Mouse (Mus musculus) neural tube, embryonic 14.5 days (tissue): Measurements from ENCODE around the gene Cd68. TPM values are rescaled to one million over a fixed set of nuclear protein-coding genes. Genes with fewer than 3 reads are reported as not detected.
"Not testable (repeated sequence)": the region's sequence is repeated elsewhere in the genome, so short reads cannot be mapped to it uniquely, and the experiment has no call there.

ENCODE experiments used
- ATAC-seq: fragments of 200-750 bp; cut with Nextera tagmentation; 2 replicates; pipeline ENCODE4 v1.8.0; 2017; ENCODE audit warnings: low read depth, mild to moderate bottlenecking, moderate TSS enrichment, moderate library complexity
- H3K27ac ChIP-seq: fragments of 300-500 bp; sonication (generic); 2 replicates; pipeline ENCODE4 v1.5.1; 2014; ENCODE audit warnings: low read depth, mild to moderate bottlenecking, control low read depth, low read length, moderate library complexity, mixed read lengths
- H3K27me3 ChIP-seq: fragments of 300-500 bp; sonication (generic); 2 replicates; pipeline ENCODE4 v1.6.1; 2014; ENCODE audit warnings: low read length; ENCODE audit not compliant: control insufficient read depth, insufficient read depth
- H3K36me3 ChIP-seq: fragments of 300-500 bp; sonication (generic); 2 replicates; pipeline ENCODE4 v1.6.1; 2014; ENCODE audit warnings: low read length, mixed read lengths; ENCODE audit not compliant: control insufficient read depth, insufficient read depth
- H3K4me1 ChIP-seq: fragments of 300-500 bp; sonication (generic); 2 replicates; pipeline ENCODE4 v1.6.1; 2014; ENCODE audit warnings: low read length; ENCODE audit not compliant: control insufficient read depth, insufficient read depth
- H3K4me2 ChIP-seq: fragments of 300-500 bp; sonication (generic); 2 replicates; pipeline ENCODE4 v1.6.1; 2014; ENCODE audit warnings: mild to moderate bottlenecking, low read depth, low read length, control low read depth
- H3K4me3 ChIP-seq: fragments of 300-500 bp; sonication (generic); 2 replicates; pipeline ENCODE4 v1.5.1; 2014; ENCODE audit warnings: low read depth, low read length, control low read depth, mixed read lengths
- H3K9ac ChIP-seq: fragments of 300-500 bp; sonication (generic); replicated peaks from 2 replicates; pipeline ENCODE4 v1.6.1; 2014; ENCODE audit warnings: low read depth, mild to moderate bottlenecking, control low read depth, low read length, mixed read lengths
- H3K9me3 ChIP-seq: fragments of 300-500 bp; sonication (generic); 2 replicates; pipeline ENCODE4 v1.6.1; 2016; ENCODE audit warnings: low read length; ENCODE audit not compliant: control insufficient read depth
- WGBS: fragments of 180-500 bp; shearing (Covaris S2); extraction: QIAGEN DNeasy Blood & Tissue Kit; methylation state at CpG from one replicate; pipeline ENCODE4 v1.1.7; 2014; 5-methylcytosine and 5-hydroxymethylcytosine counted together
- polyA plus RNA-seq: library from polyadenylated mRNA; unstranded; fragments of >200 nt; fragmentation: Nextera tagmentation; extraction: Ambion mirVana; gene quantifications from 2 replicates; pipeline ENCODE4 v1.2.1, GENCODE M21; 2014

Gene Cd68
- polyA plus RNA-seq, 1 experiment from 2014 or later, result 3.7 TPM

- no peak overlapping the region for H3K9ac ChIP-seq
- H3K36me3 ChIP-seq, result no peaks in the 10 kb centered on the region
- no peaks in the 10 kb centered on the region for H3K27me3 ChIP-seq
- H3K27ac ChIP-seq, result no peak overlapping the region
- no peak for ATAC-seq
- no peaks in the 10 kb centered on the region for H3K9me3 ChIP-seq
- no peaks in the 10 kb centered on the region for H3K4me1 ChIP-seq
- WGBS, result 84% methylated on average over 4 of the region's 4 CpGs
- H3K4me2 ChIP-seq, result no peak overlapping the region
- H3K4me3 ChIP-seq, result no peak overlapping the region
Observed at GRCm38 (mm10) chr11:69707873-69708381, 42.0 kb upstream of the Cd68 start.

GRCm38 (mm10) chr11:69707480-69707847, 41.5 kb upstream of the Cd68 start:
- no peaks in the 10 kb centered on the region for H3K4me1 ChIP-seq
- no peak overlapping the region for H3K27ac ChIP-seq
- H3K9ac ChIP-seq, result no peak overlapping the region
- H3K27me3 ChIP-seq, result no peaks in the 10 kb centered on the region
- WGBS, result 92% methylated on average over 4 of the region's 4 CpGs
- H3K36me3 ChIP-seq, result no peaks in the 10 kb centered on the region
- no peak for ATAC-seq
- H3K9me3 ChIP-seq, result no peaks in the 10 kb centered on the region
- H3K4me3 ChIP-seq, result no peak overlapping the region
- no peak overlapping the region for H3K4me2 ChIP-seq

GRCm38 (mm10) chr11:69706775-69707479, 41.0 kb upstream of the Cd68 start:
- Histone ChIP-seq H3K27ac (no peak overlapping the region), H3K4me2 (no peak overlapping the region), H3K36me3 (no peaks in the 10 kb centered on the region), H3K9ac (no peak overlapping the region), H3K4me3 (no peak overlapping the region), H3K4me1 (no peaks in the 10 kb centered on the region), H3K27me3 (no peaks in the 10 kb centered on the region), H3K9me3 (no peaks in the 10 kb centered on the region)
- 51% methylated on average over 6 of the region's 6 CpGs for WGBS
- no peak for ATAC-seq

GRCm38 (mm10) chr11:69704613-69705010, 38.7 kb upstream of the Cd68 start:
- Histone ChIP-seq H3K9ac (no peak overlapping the region), H3K4me3 (no peak overlapping the region), H3K4me2 (no peak overlapping the region), H3K4me1 (no peaks in the 10 kb centered on the region), H3K27me3 (no peaks in the 10 kb centered on the region), H3K36me3 (no peaks in the 10 kb centered on the region), H3K27ac (no peak overlapping the region), H3K9me3 (no peaks in the 10 kb centered on the region)
- WGBS, result 46% methylated on average over 2 of the region's 2 CpGs
- ATAC-seq, result no peak

- H3K4me2 ChIP-seq, result no peak overlapping the region
- H3K4me3 ChIP-seq, result no peak overlapping the region
- H3K9me3 ChIP-seq, result no peaks in the 10 kb centered on the region
- no peak for ATAC-seq
- WGBS, result 78% methylated on average over 8 of the region's 8 CpGs
- H3K36me3 ChIP-seq, result no peaks in the 10 kb centered on the region
- H3K27me3 ChIP-seq, result no peaks in the 10 kb centered on the region
- no peak overlapping the region for H3K9ac ChIP-seq
- H3K27ac ChIP-seq, result no peak overlapping the region
- no peaks in the 10 kb centered on the region for H3K4me1 ChIP-seq
Observed at GRCm38 (mm10) chr11:69703814-69704612, 38.1 kb upstream of the Cd68 start.

GRCm38 (mm10) chr11:69703381-69703780, 37.4 kb upstream of the Cd68 start:
- not testable (repeated sequence) for H3K27ac ChIP-seq, H3K9ac ChIP-seq, H3K36me3 ChIP-seq, H3K27me3 ChIP-seq, H3K4me1 ChIP-seq, H3K9me3 ChIP-seq, H3K4me3 ChIP-seq, H3K4me2 ChIP-seq, ATAC-seq
- 59% methylated on average over 2 of the region's 3 CpGs for WGBS

- H3K36me3 ChIP-seq, H3K4me1 ChIP-seq, H3K9ac ChIP-seq, ATAC-seq, H3K4me2 ChIP-seq, H3K4me3 ChIP-seq, H3K9me3 ChIP-seq, H3K27ac ChIP-seq, H3K27me3 ChIP-seq: not testable (repeated sequence)
- 93% methylated on average over 10 of the region's 10 CpGs for WGBS
Observed at GRCm38 (mm10) chr11:69702886-69703285, 36.9 kb upstream of the Cd68 start.

GRCm38 (mm10) chr11:69699595-69699994, 33.6 kb upstream of the Cd68 start:
- H3K9ac ChIP-seq, result no peak overlapping the region
- ATAC-seq, result no peak

GRCm38 (mm10) chr11:69698574-69698973, 32.6 kb upstream of the Cd68 start:
- Histone ChIP-seq H3K36me3 (no peaks in the 10 kb centered on the region), H3K9me3 (no peaks in the 10 kb centered on the region), H3K4me2 (no peak overlapping the region), H3K4me3 (no peak overlapping the region), H3K27ac (no peak overlapping the region), H3K9ac (no peak overlapping the region), H3K27me3 (no peaks in the 10 kb centered on the region), H3K4me1 (peaks cover 10% of the 10 kb centered on the region; the same call in 1 of the 2 replicates)
- 73% methylated on average over 5 of the region's 5 CpGs for WGBS
- ATAC-seq, result no peak

More at GRCm38 (mm10) chr11:69699595-69699994, 33.6 kb upstream of the Cd68 start:
- Histone ChIP-seq H3K4me1 (peaks cover 10% of the 10 kb centered on the region; the same call in 1 of the 2 replicates), H3K4me2 (no peak overlapping the region), H3K9me3 (no peaks in the 10 kb centered on the region), H3K4me3 (no peak overlapping the region), H3K27ac (no peak overlapping the region), H3K36me3 (no peaks in the 10 kb centered on the region), H3K27me3 (no peaks in the 10 kb centered on the region)
- WGBS, result 64% methylated on average over 1 of the region's 1 CpGs
